Mouse (Mus musculus): ENCODE measurements around the gene Zfp526. TPM values are rescaled to one million over a fixed set of nuclear protein-coding genes. Genes with fewer than 3 reads are reported as not detected.

The Zfp526 gene
- total RNA-seq, 2 experiments from 2014 or later = 7.5 to 7.6 TPM

DNA sequence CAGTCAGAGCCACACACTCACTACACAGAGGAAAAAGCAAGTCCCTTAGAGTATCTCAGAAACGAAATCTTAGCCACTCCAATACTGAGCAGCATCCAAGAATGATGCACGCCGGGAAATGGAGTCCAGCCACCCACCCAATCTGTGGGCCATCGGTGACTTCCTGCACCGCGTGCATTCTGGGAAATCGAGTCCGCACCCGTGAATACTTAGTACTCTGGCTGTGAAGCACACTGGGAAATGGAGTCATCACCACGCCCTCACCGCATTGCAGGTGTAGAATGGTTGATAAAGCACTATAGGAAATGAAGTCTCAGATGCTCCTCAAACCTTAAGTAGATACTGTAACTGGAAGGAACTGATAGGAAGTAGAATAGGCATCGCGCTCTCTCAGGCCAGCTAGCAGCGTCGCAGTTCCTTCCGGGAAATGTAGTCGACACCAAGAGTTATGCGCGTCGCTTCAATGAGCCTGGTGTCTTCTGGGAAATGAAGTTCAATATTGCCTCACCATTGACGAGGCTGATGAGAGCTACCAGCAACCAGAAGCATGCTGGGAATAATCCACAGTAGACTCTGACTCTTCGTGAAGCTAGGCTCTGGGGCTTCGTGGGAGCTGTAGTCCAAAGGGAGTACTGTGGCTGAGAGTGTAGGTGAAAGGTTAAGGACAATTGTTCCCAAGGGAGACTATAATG lies 16.9 kb downstream of the Zfp526 start:
- peak; percentile 74 for ATAC-seq (replicated peaks; ENCODE audit: poor library complexity)

DNA sequence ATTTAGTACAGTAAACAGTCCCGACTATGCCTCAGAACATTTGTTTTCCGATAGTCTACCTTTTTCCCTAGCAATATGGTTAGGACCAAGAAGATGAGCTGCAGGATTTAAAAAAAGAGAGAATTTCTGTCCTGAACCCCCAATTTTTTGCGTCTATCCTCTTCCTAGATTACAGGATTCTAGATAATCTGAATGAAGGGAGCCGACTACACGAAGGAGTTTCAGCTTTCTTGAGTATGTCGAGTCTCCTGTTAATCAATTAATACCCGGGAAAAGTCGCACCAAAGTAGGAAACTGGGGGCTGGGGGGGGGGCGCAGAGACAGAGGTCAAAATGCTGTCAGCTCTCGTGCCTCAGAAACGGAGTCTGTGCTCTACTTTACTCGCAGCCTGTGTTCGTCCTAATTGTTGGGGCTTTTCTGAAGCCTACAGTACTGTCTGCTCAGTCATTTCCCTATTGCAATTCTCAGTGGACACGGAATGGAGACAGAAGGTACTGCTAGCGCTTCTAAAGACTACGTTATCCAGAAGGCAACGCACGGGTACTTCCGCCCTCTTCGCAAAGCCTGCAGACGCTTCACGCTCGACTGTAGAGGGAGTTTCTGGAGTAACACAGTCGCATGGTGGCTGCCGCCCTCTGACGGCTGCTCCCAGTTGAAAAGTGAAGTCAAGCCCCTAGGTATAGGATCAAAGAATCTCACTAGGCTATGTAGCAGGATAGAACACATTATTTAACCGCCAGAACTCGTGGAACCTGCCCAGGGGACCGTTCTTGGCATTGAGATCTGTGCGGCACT lies 17.8 kb downstream of the Zfp526 start:
- ATAC-seq (replicated peaks; ENCODE audit: poor library complexity) = peak; percentile 69

DNA sequence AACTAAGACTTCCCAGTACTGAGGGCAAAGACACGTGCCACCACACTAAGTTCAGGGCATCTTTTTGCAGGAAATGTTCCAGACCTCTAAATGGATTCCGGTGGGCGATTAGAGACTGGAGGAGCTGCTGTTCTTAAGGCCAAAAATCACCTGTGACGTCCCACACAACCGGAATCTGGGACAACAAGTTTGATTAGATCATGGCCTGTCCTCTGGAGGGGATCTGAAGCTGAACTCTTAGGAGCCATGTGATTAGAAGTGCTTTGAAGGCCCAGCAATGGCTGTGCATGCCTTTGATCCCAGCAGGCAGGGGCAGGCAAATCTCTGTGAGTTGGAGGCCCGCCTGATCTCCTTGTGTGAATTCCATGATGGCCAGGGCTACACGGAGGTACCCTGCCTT lies 19.4 kb downstream of the Zfp526 start:
- ATAC-seq (replicated peaks; ENCODE audit: poor library complexity) = no peak

DNA sequence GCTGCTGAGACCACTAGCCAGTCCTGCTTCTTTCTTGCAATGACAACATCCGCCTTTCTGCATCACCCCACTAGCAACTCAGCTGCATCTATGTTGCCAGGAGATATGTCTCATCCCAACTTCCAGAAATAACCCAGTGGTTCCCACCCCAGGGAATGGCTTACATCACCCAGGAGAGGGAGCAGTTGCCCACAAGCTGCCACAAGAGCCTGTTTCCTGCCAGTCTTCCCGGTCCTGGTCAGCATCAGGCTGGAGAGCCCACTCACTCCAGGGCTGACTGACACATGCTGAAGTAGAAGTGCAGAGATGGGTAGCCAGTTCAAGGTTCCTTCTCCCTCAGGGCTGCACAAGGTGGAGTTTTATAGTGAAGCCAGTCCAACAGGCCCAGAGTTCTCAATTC lies 19.8 kb downstream of the Zfp526 start:
- no peak for ATAC-seq (replicated peaks; ENCODE audit: poor library complexity)

DNA sequence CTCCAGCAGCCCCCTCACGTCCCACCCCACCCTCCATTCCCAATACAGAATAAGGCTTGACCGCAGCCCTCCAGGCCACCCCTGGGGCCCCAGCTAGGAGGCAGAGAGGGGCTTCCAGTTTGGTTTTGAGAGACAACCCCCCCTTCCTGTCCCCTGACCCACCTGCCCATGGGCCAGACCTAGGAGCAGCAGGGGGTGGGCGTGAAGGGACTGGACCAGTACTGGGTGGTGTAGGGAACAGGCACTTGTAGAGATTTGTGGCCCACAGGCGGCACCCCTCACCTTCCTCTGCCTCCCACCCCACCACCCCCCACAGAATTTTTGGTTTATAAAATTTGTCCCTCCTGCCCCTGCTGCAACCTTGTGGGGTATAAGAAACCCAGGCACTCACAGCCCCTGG lies 22.1 kb downstream of the Zfp526 start:
- no peak for ATAC-seq (replicated peaks; ENCODE audit: poor library complexity)

DNA sequence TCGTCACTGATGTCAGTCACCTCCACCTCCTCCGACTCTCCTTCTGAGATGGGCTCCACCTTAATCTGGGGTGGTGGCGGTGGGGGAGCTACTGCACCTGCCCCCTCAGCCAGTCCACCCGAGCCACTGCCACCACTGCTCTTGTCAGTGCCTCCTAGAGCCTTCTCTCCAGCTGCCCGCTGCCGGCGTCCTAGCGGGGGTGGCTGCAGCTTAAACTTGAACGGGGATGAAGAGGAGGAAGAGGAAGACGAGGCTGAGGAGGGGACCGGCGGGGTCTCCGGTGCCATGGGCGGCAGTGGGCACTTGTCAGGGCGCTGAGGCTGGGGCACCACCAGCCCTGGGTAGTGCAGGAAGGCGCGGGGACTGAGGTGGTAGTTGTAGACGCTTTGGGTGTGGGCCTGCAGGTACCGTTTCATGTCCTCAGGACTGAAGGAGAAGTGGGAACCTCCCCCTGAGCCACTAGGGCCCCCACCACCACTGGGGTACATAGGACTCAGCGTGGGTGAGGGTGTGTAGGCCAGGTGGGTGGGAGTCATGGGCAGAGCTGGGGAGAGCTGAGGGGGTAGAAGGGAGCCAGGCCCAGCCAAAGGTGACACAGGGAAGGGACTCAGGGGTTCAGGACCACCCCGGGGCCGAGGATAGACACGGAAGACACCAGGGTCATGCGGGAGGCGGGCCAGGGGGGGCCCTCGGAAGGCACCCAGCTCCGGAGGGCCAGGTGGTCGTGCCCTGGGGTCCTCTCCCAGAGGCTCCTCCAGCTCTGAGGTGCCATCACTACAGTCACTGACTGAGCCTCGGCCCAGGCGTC lies 23.5 kb downstream of the Zfp526 start:
- no peak for ATAC-seq (replicated peaks; ENCODE audit: poor library complexity)

DNA sequence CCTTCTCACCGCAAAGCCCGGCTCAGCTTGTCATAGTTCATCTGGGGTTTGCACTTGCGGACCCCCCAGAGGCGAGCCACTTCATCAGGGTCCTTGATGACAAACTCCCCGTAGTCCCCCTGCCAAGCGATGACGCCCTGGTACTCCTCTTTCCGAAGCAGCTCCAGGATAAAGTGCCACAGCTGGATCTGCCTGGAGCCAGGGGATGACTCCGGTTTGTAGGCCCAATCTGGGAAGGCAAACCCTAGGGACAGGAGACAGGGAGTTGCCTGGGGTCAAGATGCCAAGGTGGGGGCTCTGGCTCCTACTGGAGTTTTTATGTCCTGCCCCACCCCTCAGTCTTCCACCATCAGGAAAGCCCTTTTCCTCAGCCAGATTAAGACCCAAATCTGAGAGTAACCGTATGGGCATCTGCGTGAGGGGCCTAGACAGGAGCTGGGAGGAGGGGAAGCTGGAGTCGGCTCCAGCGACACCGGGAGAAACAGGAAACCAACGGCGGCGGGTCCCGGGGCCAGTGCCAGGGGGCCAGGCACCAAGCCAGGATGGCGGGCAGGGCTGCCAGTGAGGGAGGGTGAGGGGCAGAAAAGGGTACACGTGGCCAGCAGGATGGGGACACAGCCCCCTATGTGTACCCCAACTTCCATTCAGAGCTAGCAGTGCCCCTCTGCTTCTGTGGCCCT lies 25.0 kb downstream of the Zfp526 start:
- ATAC-seq (replicated peaks; ENCODE audit: poor library complexity) = no peak

DNA sequence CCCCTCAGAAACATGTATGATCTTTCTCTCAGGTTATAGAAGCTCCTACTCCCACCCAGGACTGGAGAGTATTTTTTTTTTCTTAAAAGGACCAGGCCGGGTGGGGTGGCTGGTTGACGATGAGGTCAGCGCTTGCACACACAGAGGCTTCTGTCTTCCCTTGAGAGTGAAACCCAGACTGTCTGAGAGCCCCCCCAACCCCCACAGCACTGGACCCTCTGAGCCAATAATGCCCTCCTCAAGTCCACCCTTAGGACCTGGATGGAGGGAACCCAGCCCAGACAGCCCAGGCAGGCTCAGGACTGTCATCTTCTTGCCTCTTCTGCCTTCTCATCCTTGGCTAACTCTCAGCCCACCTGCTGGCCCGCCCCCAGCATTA lies 25.5 kb downstream of the Zfp526 start:
- ATAC-seq (replicated peaks; ENCODE audit: poor library complexity) = no peak

DNA sequence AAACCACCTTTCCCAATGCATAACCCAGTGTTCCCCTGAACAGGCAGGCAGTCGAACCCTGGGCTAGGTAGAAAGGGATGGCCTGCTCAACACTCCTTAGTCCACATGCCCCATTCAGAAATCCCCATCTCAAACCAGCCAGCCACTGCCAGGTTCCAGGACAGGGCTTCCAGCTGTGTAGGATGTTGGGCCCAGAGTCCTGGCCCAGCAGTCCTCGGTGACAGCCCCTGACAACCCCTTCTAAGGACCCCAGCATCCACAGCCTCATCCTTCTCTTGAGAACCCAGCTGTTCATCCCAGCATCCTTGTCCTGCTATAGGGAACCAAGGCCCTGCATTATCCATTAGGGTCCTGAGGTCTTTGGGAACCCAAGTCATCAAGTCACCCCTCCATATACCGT lies 26.3 kb downstream of the Zfp526 start:
- no peak for ATAC-seq (replicated peaks; ENCODE audit: poor library complexity)

DNA sequence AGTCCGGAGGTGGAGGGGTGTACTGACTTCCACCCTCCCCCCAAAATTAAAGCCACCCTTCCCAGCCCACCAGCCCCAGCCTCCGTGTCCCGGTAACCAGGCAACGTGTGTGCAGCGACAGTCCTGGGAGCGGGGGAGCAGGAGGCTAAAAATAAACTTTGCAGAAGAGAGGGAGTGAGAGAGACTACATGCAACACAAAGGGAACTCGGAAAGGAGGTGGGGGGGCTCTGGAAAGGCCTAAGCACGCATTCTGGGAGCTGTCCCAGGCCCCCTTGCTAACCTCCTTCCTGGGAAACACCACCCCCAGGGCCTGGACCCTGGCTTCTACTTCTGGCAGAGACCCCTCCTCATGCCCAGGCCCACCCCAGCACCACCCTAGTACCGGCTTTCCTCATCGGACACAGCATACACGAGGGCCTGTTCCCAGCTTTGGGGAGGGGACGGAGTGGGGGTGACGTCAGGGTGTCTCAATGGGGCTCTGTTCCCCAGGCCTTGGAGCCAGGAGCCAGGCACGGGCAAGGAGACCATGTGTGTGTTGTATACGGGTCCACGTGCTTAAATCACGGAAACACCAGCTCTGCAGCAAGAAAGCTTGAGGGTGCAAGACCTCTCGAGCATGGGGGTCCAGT lies 26.9 kb downstream of the Zfp526 start:
- 0 out of 2 replicates have a peak, but pooled peaks have one; percentile 18 for ATAC-seq (replicated peaks; ENCODE audit: poor library complexity)

DNA sequence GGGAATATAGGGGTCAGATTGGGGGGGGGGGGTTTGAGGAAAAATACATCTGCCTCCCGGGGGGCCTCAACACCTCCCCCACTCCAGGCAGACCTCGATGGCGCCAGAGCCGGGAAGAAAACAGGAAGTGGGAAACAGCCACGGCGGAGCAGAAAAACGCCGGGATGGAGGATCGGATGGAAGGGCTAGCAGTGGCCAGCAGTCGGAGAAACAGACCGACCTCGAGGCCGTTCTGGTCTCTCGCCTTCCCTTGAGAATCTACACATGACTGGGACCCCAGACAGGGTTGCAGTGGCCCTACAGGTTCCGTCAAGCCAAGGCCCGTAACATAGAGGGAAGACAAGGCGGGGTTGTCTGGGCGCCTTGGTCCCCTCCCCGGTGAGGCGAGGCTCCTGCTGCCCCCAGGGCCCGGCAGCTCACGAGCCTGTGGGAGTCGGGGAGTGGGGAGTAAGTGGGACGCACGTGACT lies 27.7 kb downstream of the Zfp526 start:
- no peak for ATAC-seq (replicated peaks; ENCODE audit: poor library complexity)

DNA sequence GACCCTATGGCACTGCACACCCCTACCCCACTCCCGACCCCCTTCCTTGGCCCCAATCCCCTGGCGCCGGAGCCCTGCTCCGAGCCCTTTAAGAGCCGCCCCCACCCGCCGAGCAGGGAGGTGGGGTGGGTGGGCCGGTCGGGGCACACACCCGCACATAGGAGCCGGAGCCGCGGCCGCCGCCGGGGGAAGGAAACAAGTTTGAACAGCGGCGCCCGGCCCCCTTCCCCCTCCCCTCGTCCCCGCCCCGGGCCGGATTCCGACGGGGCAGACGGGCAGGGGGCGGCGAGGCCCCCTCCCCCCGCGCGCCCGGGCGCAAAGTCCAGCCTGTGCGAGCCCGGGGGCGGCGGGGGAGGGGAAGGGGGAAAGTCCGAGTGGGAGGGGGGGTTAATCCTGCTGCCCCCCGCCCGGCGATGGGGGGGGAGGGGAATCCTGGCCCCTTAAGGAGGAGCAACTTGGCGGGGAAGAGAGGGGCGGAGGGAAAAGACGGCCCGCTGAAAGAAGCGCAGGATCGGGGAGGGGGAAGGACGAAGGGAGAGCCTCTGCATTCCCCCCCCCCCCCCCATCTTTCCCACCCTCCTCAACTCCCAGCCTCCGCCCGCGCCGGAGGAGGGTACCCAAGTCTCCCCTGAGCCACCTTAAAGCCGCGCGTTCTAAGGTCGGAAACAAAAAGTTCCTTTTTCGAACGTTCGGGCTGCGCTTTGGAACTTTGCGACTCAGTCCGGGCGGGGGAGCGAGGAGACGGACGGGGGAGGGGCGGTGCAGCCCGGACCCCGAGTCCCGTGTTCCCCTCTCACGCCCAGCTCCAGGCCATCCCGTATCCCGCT lies 28.3 kb downstream of the Zfp526 start:
- ATAC-seq (replicated peaks; ENCODE audit: poor library complexity) = peak; percentile 30

DNA sequence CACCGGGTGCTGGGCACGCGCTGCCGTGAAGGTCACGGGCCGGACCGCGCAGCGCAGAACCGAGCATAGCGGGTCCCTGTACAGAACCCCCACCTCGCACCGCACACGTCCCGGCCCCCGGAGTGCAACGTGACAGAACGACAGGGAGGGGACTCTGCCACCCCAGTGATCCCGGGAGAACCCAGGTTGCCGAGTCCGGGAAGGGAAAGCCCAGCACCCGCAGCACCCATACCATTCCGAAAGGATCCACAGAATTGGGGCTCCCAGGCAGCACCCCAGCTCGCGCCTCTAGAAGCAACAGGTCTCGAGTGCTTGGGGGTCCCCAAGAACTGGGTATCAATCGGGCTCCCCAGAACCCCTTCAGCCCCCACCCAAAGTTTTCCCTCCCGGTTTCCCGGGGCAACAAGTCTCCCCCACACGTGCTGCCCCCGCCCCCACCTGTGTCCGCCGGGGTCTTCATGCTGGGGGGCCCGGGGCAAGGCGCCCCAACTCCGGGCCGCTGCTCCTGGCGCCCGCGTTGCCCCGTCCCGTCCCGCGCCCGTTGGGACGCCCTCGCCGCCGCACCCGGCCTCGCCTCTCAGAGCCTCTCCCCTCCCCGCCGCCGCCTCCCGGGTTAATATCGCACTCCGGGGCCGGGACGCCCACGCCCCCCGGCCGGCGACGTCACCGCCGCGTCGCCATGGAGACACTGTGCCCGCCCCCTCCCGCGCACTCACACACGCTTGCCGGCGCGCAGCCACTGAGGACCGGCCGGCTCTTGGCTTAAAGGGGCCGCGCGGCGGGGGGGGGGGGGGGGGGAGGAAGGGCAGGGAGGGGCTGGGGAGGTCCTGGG lies 29.1 kb downstream of the Zfp526 start, which contains the start of gene Erf:
TSS of gene Erf (minus strand) at position 621 of the 832 bp plus-strand sequence.
- peak; percentile 85 for ATAC-seq (replicated peaks; ENCODE audit: poor library complexity)

DNA sequence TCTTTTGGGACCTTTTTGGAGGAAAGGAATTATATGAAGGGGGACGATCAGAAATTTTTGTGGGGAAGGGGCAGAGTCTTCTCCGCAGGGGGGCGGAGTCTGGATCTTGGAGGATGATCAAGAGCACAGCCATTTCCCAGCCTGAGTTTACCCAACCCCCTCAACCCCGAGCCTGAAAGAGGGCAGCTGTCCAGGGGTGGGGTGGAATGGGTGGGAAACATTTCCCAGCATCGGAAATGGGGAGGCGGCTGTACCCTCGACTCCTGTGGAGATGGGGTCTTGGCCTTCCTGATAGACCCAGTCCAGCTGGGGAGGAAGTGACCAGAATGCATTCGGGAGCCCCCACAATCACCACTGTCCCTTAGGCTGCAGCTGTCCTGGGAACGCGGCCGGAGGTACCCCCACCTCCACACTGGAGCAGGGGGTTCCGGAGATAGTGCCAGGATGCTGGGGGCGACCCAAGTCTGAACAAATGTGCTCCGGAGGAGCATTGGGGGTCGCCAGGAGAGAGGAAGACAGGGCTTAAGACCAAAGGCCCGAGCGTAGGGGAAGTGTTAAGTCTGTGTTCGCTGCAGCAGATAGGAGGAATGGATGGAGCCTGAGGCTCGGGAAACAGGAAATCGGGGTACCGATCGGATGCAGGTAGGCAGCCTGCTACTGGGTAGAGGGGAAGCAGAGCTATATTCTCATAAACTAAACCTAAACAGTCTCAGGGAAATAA lies 30.0 kb downstream of the Zfp526 start:
- ATAC-seq (replicated peaks; ENCODE audit: poor library complexity) = no peak

DNA sequence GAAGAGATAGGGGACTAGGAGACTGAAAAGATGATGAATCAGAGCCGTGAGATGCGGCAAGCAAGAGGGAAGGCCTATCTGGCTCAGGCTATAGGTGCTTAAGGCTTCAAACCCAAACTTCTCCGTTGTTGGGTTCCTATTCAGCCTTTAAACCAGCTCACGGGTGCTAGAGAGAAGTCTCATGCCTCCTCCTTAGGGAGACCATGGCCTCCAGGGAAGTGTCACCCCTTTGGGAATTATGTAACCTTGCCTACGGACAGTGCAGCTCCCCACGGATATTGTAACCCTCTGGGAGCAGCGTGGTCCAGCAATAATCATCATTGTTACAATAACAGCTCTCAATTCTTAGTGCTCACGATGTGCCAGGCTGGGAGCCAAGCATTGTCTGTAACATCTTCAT lies 30.6 kb downstream of the Zfp526 start:
- no peak for ATAC-seq (replicated peaks; ENCODE audit: poor library complexity)

DNA sequence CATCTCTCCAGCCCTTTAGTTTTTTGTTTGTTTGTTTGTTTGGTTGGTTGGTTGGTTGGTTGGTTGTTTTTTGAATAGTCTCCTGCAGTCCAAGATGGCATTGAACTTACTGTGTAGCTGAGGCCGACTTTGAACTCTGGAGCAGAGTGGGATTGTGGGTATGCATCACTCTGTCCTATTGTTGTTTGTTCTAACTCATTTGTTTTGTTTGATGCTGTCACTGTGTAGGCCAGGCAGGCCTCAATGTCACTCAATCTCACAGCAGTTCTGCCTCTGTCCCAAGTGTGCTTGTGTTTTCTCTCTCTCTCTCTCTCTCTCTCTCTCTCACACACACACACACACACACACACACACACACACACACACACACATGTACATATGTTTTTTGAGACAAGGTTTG lies 40.7 kb downstream of the Zfp526 start:
- ATAC-seq (replicated peaks; ENCODE audit: poor library complexity) = no peak

DNA sequence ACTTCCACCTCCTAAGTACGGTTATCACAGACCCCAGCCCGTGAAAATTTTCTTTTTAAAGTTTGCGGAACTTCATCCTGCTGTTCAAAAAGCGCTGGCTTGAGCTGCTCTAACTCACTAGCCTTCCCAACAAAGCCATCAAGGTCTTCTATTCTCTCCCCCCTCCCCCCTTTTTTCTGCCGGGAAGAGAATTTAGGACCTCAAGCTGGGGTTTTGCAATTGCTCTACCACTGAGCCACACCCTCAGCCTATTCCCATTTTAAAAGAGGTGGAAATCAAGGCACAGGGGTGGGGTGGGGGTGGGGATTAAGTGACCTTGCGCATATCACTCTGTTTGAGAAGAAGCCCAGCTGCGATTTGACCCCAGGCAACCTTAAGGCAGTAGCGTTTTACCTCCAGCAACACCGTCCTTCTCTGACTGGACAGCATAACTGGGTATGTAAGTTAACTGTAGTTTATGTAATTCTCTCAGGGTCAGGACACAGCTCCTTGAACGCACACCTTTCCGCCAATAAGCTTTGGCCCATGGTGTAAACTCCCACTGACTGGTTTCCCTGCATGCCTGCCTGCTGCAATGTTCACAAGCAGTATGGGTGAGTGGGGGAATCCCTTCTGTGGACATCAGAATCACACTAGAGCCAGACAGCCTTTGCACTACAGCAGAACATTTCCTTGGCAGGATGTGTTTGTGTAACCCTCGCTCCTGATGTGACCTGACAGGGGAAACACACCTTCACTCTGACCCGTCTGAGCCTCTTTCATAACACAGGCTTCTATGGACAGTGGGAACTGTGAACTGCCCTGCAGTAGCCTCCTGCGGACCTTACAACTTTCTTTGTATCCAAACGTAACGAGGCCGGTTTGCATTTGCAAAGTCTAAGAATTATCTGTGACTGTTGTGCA lies 43.0 kb downstream of the Zfp526 start:
- ATAC-seq (replicated peaks; ENCODE audit: poor library complexity) = no peak

Data from megakaryocyte progenitor cell, adult 5-6 weeks (primary cell).